Mouse (Mus musculus) brain, embryonic 14.5 days (tissue): Measurements from ENCODE around the gene Ror2.

Experiments used
- CTCF ChIP-seq: fragments of 200-500 bp; IDR thresholded peaks from 2 replicates; pipeline ENCODE4 v1.5.1; 2012; ENCODE audit warnings: inconsistent platforms, mild to moderate bottlenecking, moderate library complexity, borderline replicate concordance; ENCODE audit not compliant: insufficient read depth, insufficient read length; ENCODE audit errors: extremely low read depth
- POLR2A ChIP-seq: fragments of 200-500 bp; IDR thresholded peaks from 2 replicates; pipeline ENCODE4 v1.6.1; 2012; ENCODE audit warnings: mild to moderate bottlenecking, inconsistent platforms, borderline replicate concordance; ENCODE audit not compliant: poor library complexity, insufficient read depth, insufficient read length, severe bottlenecking; ENCODE audit errors: extremely low read depth

GRCm38 (mm10) chr13:53323661-53324060, 37.7 kb upstream of the Ror2 start:
- no peak for TF ChIP-seq CTCF
- no peak for TF ChIP-seq POLR2A
